Mouse (Mus musculus) right cerebral cortex, postnatal 25 days (tissue): ENCODE data around the gene Sap30l.
"Not testable (repeated sequence)": the region's sequence is repeated elsewhere in the genome, so short reads cannot be mapped to it uniquely, and the experiment has no call there.

ENCODE experiments used
- DNase-seq: peaks from one replicate; pipeline ENCODE4 v3.0.0; 2022

The Sap30l gene

GRCm38 (mm10) chr11:57800266-57800951, 1.0 kb upstream of the Sap30l start:
- no peak for DNase-seq

GRCm38 (mm10) chr11:57801766-57802510, 501 bp downstream of the Sap30l start:
- peak; percentile 60 for DNase-seq

GRCm38 (mm10) chr11:57802511-57802870, 1.1 kb downstream of the Sap30l start:
- DNase-seq = peak; percentile 23

DNA sequence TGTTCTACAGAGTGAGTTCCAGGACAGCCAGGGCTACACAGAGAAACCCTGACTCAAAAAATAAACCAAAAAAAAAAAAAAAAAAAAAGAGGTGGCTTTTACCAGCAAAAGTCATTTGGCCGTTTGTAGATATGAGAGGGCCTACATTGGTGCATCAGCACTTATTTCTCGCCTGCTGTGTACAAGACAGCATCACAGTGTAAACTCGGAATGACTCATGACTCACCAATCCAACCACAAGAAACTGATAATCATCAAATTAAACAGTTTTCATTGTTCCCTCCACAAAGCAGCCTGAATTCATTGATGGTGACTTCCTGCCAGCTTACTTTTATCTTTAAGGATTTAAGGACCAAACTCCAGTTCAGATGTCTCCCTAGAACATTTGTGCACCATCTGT, 3.6 kb downstream of the Sap30l start:
- no peak for DNase-seq

DNA sequence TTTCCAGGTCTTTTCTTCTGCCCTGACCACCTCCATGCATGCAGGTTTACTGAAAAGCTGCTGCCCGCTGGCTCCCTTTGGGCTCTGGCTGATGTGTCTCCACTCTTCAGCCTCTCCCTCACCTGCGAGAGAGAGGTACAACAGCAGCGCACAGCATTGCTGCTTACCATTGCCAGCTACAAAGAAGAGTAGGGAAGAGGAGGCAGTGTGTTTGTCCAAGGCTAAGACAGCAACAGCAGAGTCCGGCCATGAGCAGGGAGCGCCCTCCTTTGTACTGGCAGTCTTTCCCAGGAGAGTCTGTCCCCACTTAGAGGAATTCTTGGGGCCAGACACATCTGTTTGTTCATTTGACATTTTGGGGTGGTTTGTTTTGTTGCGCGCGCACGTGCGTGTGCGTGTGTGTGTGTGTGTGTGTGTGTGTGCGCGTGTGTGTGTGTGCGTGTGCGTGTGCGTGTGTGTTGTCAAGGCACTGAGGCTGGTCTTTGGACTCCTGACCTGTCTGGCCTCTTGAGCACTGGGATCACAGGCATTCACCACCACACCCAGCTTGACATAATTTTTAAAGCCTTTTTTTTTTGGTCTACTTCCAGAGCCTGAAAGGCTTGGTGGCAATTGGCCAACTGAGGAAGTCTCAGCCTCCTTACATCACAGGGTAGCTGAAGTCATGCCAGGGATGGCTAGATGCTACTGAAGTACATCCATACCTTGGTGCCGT, 7.7 kb downstream of the Sap30l start:
- no peak for DNase-seq

DNA sequence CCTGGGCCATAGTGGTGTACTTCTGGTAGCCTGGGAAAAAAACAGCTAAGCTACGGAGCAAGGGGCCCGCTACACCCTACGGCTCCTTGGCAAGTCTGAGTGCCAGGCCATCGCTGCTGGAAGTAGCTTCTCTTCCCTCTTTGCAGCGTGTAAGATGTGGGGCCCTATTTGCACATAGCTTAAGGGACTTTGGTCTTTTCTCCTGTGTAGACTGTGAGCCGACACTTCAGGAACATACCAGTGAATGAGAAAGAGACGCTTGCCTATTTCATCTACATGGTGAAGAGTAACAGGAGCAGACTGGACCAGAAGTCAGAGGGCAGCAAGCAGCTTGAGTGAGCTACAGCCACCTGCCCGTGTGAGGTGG, 8.3 kb downstream of the Sap30l start:
- DNase-seq = no peak

DNA sequence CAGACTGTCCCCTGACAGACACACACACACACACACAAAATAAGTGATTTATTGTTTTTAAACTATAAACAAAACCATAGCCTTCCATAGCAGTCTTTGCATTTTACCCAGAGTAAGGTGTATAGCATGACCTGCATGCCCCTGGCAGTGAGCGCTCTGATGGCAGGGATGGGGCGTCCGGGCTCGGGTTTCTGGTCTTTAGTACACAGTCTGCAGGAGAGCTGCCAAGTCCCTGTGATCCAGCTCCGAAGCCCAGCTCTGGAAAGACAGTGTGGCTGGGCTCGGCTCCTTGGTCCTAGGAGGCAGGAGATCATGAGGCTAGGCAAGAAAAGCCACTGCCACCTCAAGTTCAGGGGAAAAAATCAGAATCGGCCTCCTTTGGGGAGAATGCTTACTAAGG, 9.6 kb downstream of the Sap30l start:
- no peak for DNase-seq

DNA sequence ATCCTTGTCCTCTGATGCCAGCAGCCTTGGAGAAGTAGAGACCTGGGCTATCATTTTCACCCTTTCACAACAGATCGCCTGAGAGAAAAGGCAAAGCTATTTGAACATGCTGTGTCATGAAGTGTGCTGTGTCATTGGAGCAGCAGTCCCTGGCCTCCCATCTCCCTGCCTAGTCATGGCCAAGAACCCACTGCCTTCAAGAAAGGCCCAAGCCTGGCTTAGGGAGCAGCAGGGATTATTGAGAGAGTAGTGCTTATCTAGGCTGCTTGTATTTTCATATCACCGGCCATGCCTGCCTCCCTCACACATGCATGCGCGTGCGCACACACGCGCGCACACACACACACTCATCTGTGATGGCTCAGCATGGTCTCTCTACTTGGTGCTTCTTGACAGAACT, 10.8 kb downstream of the Sap30l start:
- no peak for DNase-seq

DNA sequence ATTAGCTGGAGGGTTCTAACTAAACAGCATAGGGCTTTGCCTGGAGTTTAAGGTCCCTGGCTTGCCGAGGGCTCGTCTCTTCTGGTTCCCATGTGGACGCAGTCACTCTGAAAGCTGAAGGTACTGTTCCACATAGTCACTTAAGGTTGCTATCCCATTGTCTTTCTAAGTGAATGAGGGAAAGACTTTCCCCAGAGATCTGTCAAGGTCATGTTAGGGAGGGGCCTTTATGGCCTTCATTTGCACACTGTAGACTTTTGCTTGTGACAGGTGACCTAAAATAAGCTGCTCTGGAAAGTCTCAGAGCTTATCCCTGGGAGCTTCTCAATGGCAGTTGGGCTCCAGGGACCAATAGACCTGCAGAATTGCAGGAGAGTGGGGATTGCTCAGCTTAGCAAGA, 12.2 kb downstream of the Sap30l start:
- DNase-seq = no peak

- no peak for DNase-seq
These were observed 16.8 kb downstream of the Sap30l start for GRCm38 (mm10) chr11:57818189-57818588.

- peak; percentile 59 for DNase-seq
These were observed 18.7 kb downstream of the Sap30l start for GRCm38 (mm10) chr11:57819999-57820581.

GRCm38 (mm10) chr11:57823159-57823558, 21.7 kb downstream of the Sap30l start:
- not testable (repeated sequence) for DNase-seq

GRCm38 (mm10) chr11:57823714-57824113, 22.3 kb downstream of the Sap30l start:
- DNase-seq = no peak

DNA sequence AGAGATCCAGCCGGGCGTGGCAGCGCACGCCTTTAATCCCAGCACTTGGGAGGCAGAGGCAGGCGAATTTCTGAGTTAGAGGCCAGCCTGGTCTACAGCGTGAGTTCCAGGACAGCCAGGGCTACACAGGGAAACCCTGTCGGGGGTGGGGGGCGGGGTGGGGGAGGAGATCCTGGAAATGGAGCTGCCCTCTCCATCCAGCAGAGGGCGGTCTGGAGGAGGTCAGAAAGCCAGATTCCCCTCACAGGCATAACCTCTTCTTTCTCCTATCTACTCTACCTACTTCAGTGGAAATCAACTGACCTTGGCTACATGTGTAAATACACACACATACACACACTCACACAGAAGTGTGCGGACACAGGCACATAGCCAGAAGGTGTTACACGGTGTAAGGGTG, 23.8 kb downstream of the Sap30l start:
- not testable (repeated sequence) for DNase-seq

- DNase-seq = no peak
These were observed 25.8 kb downstream of the Sap30l start for GRCm38 (mm10) chr11:57827048-57827914.

DNA sequence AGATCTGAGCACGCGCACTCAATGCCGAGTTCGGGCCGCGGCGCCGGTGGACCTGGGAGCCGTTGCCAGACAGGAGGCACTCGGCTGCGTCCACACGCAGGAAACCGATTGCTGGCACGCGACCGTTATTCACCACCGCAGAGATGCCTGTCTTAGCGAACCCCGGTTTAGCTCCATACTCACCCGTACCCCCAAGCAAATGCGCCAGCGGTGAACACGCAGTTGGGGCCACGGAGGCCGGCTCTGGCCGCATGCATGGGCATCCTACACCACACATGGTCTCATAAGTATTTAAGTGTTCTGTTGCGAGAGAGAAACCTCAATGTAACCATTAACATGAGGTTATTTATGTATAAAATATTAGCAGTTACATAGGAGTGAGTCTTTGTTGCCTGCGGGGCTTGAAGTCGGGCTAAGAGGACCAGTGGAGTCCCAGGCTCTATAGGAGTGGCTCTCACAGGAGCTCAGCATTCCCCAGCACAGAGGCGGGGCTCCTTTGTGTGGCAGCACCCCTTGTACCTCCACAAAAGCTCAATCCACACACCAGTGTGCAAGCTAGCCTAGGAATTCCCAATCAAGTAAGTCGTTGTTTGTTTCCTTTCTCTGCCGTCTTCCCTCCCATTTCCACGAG, 26.6 kb downstream of the Sap30l start:
- DNase-seq = no peak

DNA sequence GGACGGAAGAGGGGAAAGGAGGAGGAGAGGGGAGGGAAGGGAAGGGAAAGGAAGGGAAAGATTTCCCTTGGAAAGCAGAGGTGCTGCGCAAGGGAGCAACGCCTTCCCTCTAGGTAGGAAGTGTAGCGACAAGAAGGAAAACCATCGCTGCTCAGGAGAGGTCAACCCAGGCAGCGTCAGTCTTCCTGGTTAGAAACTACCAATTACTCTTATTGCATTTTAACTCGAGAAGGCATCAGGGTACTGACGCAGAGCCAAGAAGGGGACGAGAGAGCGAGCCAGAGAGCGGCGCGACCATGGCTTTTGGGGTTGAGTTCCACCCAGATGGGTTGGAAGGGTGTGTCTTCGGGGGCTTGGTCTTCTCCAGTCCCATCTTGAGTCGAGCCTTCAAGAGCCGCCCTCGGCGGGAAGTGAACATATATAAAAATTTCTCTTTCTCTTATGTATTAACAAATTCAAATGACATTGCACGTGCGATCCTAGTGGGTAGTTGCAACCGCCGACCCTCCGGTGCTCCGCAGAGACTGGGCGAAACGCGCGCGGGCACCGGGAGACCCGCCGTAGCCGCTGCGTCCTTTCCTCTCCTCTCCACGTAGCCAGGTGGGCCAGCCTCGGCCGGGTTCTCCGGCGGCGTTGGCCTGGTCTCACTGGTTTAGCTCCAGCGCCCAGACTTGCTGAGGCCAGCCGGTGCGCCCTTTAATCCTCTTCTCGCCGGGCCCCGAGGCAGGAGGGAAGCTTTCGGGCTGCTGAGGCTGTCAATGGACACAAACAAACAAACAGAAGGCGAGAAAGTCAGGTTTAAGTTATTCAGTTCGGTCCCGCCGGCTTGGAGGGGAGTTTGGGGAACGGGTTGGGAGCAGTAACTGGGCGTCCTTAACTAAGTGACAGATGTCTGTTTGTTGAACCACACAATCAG, 27.8 kb downstream of the Sap30l start:
- DNase-seq = no peak

GRCm38 (mm10) chr11:57829871-57830775, 28.7 kb downstream of the Sap30l start:
- DNase-seq = no peak

GRCm38 (mm10) chr11:57831281-57831781, 29.9 kb downstream of the Sap30l start:
- DNase-seq = no peak

DNA sequence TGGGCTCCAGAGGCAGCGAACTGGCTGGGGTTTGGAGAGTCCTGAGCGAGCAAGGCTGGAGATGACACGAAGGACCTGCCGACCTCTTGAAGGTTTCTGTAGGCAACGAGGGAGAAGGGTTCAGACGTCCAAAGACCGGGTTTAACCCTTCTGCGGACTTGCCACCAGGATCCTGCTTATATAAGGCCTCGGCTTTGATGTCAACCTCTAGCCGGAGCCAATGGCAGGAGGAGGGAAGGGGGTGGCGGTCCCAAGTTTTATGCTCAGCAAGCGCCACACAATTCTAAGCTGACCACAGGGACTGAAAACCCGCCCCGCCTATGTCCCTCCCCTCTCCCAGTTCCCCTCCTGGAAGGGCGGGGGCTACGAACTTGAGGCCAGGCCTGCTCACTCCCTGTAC, 30.4 kb downstream of the Sap30l start:
- DNase-seq = no peak
